Mouse (Mus musculus) hindbrain, embryonic 10.5 days (tissue): ENCODE results near the gene Gria1. TPM values are rescaled to one million over a fixed set of nuclear protein-coding genes. Genes with fewer than 3 reads are reported as not detected.

Experiments
- DNase-seq: peaks from one replicate; pipeline ENCODE4 v3.0.0-alpha.2; 2017; ENCODE audit warnings: low spot score
- H3K27ac ChIP-seq: fragments of 300-500 bp; sonication (generic); 2 replicates; pipeline ENCODE4 v1.5.1; 2016; ENCODE audit warnings: mild to moderate bottlenecking, moderate library complexity
- H3K27me3 ChIP-seq: fragments of 300-500 bp; sonication (generic); 2 replicates; pipeline ENCODE4 v1.6.1; 2016; ENCODE audit warnings: mild to moderate bottlenecking; ENCODE audit not compliant: poor library complexity, insufficient read depth, severe bottlenecking
- H3K36me3 ChIP-seq: fragments of 300-500 bp; sonication (generic); 2 replicates; pipeline ENCODE4 v1.6.1; 2016; ENCODE audit warnings: mild to moderate bottlenecking, moderate library complexity
- H3K4me1 ChIP-seq: fragments of 300-500 bp; sonication (generic); replicated peaks from 2 replicates; pipeline ENCODE4 v1.6.1; 2016; ENCODE audit warnings: mild to moderate bottlenecking
- H3K4me3 ChIP-seq: fragments of 300-500 bp; sonication (generic); 2 replicates; pipeline ENCODE4 v1.5.1; 2016; ENCODE audit warnings: mild to moderate bottlenecking, moderate library complexity
- H3K9me3 ChIP-seq: fragments of 300-500 bp; sonication (generic); 2 replicates; pipeline ENCODE4 v1.6.1; 2016; ENCODE audit warnings: mild to moderate bottlenecking, moderate library complexity
- WGBS: fragments of 180-500 bp; shearing (Covaris S2); methylation state at CpG from one replicate; pipeline ENCODE4 v1.1.7; 2016; 5-methylcytosine and 5-hydroxymethylcytosine counted together
- polyA plus RNA-seq: library from polyadenylated mRNA; unstranded; fragments of >200 nt; fragmentation: Nextera tagmentation; extraction: Ambion mirVana; gene quantifications from 2 replicates; pipeline ENCODE4 v1.2.1, GENCODE M21; 2016

Gene Gria1
- 1.00 and 1.8 TPM in 2 replicates for polyA plus RNA-seq

- H3K36me3 ChIP-seq, result no peaks in the 10 kb centered on the region
- 18% methylated on average over 6 of the region's 6 CpGs for WGBS
- H3K4me1 ChIP-seq, result peaks cover 29% of the 10 kb centered on the region
- H3K9me3 ChIP-seq, result no peaks in the 10 kb centered on the region
- no peak for DNase-seq
- peak within 1 kb of the TSS; percentile 29 for H3K27ac ChIP-seq
- H3K4me3 ChIP-seq, result peak within 1 kb of the TSS; percentile 44
- peaks cover 38% of the 10 kb centered on the region for H3K27me3 ChIP-seq
Measured at GRCm38 (mm10) chr11:57011024-57011690, at the start of gene Gria1. Gria1 (plus strand) TSS chr11:57011387.

DNA sequence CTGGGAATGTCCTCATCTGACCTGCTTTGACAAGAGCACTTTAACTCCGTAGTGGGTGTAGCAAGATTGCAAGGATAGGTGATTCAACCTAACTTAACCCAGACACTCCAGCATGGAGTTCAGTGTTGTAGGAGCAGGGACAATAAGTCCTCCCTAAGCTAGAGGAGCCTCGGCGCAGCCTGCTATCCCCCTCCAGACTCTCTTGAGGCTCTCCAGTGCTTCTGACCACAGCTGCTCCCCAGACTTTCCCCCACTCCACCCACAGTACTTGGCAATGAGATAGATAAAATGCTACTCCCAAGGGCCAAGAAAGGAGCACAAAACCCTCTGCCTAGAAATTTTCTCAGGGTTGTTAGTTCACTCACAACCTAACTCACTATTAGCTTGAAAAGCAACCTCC lies 49.4 kb upstream of the Gria1 start:
- Histone ChIP-seq H3K36me3 (no peaks in the 10 kb centered on the region), H3K4me3 (no peak overlapping the region), H3K9me3 (no peaks in the 10 kb centered on the region), H3K27me3 (no peaks in the 10 kb centered on the region), H3K4me1 (no peaks in the 10 kb centered on the region), H3K27ac (no peak overlapping the region)
- DNase-seq, result no peak
- 91% methylated on average over 3 of the region's 3 CpGs for WGBS

DNA sequence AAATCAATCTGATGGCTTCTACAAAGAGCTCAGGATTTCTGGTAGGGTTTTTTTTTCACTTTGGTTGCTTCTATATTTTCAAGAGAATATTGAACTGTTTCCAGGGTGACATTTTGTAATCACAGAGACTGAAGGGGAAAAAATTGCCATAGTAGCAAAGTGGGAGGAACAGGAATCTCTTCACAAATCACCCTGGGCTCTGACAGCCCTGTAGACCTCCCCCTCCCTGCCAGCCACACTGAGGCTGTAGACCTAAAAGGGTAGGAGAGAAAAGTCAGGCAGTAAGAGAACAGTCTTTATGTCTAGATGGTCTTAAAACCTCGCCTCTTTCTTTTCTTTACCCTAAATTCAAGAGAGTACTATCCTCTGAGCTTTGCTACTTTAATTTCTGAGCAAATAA lies 38.4 kb upstream of the Gria1 start:
- WGBS, result 45% methylated on average over 1 of the region's 1 CpGs

DNA sequence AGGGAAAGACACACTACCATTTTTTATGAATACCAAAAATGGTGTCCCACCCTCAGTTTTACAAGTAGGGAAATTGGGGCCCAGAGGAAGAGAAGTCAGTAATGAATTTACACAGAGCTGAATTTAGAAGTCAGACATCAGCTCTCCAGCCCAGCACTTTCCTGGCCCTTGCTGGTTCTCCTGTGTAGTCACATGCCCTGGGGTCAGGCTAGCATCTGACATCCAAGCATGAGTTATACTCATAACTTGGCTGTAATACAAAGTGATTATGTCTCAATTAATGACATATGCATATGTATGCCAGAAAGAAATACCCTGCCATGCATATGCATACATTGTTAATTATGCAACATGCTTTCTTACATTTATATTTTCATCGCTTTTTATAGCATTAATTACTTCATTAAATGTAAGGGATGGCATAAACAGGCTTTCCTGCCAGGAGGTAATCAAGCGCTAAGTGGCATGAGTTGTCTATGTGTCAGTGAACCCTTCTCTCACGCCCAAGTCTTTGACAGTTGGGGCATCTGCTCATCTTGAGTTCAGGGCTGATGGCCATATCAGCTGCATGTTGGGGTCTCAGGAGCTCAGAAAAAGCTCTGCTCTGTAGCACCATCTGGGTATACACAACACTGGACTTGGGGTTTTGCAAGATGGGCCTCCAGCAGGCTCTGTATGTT lies 26.7 kb upstream of the Gria1 start:
- DNase-seq, result no peak
- Histone ChIP-seq H3K27me3 (no peaks in the 10 kb centered on the region), H3K36me3 (no peaks in the 10 kb centered on the region), H3K9me3 (0 out of 2 replicates have a peak, but pooled peaks cover 4% of the 10 kb centered on the region), H3K4me3 (no peak overlapping the region), H3K4me1 (no peaks in the 10 kb centered on the region), H3K27ac (no peak overlapping the region)
- WGBS, result 93% methylated on average over 3 of the region's 3 CpGs

More for the DNA sequence above, 38.4 kb upstream of the Gria1 start:
- Histone ChIP-seq H3K4me3 (no peak overlapping the region), H3K4me1 (peaks cover 14% of the 10 kb centered on the region), H3K9me3 (no peaks in the 10 kb centered on the region), H3K27me3 (no peaks in the 10 kb centered on the region), H3K27ac (peak overlapping the region; percentile 35; the same call in 1 of the 2 replicates), H3K36me3 (no peaks in the 10 kb centered on the region)
- DNase-seq, result no peak

GRCm38 (mm10) chr11:56985457-56985856 lies 25.7 kb upstream of the Gria1 start:
- H3K27me3 ChIP-seq, result no peaks in the 10 kb centered on the region
- no peak overlapping the region for H3K27ac ChIP-seq
- no peak for DNase-seq
- H3K36me3 ChIP-seq, result no peaks in the 10 kb centered on the region
- H3K4me1 ChIP-seq, result no peaks in the 10 kb centered on the region
- H3K4me3 ChIP-seq, result no peak overlapping the region
- WGBS, result 89% methylated on average over 4 of the region's 4 CpGs
- no peaks in the 10 kb centered on the region for H3K9me3 ChIP-seq

- Histone ChIP-seq H3K27ac (no peak overlapping the region), H3K4me3 (no peak overlapping the region), H3K9me3 (no peaks in the 10 kb centered on the region), H3K36me3 (no peaks in the 10 kb centered on the region), H3K4me1 (peaks cover 6% of the 10 kb centered on the region), H3K27me3 (no peaks in the 10 kb centered on the region)
- DNase-seq, result no peak
- WGBS, result 73% methylated on average over 3 of the region's 3 CpGs
Measured at GRCm38 (mm10) chr11:56999601-57000001, 11.6 kb upstream of the Gria1 start.

DNA sequence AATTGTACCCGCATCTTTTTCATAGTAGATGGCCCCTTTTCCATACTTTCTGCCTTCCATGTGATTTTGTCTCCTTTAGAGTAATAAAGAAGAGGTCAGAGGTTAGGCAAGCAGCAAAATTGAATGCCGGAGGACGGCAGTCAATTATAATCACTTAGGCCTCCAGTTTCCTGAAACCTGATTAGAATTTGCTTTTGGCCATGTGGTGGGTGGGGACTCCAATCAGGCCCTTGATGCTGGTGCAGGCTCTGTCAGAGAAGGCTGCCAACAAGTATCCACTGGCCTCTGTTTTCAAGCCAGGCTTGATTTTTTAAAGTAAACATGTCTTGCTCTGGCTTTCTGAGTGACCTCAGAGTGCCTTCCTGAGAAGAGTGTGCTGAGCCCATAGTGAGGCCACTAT lies 6.6 kb upstream of the Gria1 start:
- DNase-seq, result no peak

DNA sequence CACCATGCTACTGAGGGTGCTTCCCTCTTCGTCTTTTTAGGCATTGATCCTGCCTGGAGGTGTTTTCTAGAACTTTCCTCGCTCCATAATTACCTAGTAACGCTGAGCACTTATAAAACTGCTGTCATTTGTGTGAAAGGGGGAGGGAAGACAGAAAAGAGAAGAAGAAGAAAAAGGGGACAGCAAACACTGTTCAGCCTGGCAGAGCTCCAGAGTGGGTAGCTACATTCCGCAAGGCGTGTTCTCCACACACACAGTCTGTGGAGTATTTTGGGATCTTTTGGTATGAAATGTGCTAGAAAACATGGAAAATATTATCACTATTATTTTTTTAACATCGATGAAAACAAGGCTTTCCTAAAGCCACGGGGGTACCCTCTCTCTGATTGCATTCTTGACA lies 5.8 kb upstream of the Gria1 start:
- peaks cover 6% of the 10 kb centered on the region for H3K27me3 ChIP-seq
- no peak overlapping the region for H3K4me3 ChIP-seq
- 85% methylated on average over 7 of the region's 7 CpGs for WGBS
- no peak overlapping the region for H3K27ac ChIP-seq
- H3K4me1 ChIP-seq, result peaks cover 19% of the 10 kb centered on the region
- H3K36me3 ChIP-seq, result no peaks in the 10 kb centered on the region
- DNase-seq, result no peak
- H3K9me3 ChIP-seq, result no peaks in the 10 kb centered on the region

More for the DNA sequence above, 6.6 kb upstream of the Gria1 start:
- Histone ChIP-seq H3K4me1 (peaks cover 19% of the 10 kb centered on the region), H3K9me3 (no peaks in the 10 kb centered on the region), H3K4me3 (no peak overlapping the region), H3K36me3 (no peaks in the 10 kb centered on the region), H3K27ac (no peak overlapping the region), H3K27me3 (peaks cover under 1% of the 10 kb centered on the region; the same call in 1 of the 2 replicates)
- WGBS, result 33% methylated on average over 3 of the region's 3 CpGs

DNA sequence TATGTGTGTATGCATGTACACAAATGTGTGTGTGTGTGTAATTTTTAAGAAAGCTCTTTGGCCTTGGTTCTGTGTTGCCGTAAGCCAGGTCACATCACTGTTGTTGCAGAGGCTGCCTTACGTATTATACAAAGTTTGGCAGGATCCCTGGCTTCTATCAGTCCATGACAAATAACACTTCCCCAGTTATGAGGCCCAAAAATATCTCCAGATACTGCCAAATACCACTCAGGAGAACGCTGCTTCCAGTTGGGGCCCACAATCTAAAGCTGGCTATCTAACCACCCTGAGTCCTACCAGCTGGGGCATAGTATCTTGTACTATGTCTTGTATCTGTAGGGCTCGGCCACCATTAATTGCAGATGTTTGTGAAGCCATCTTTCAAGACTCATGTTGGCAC lies 3.4 kb upstream of the Gria1 start:
- 91% methylated on average over 4 of the region's 4 CpGs for WGBS
- DNase-seq, result no peak
- Histone ChIP-seq H3K27me3 (peaks cover 30% of the 10 kb centered on the region), H3K9me3 (no peaks in the 10 kb centered on the region), H3K4me1 (peaks cover 38% of the 10 kb centered on the region), H3K36me3 (no peaks in the 10 kb centered on the region), H3K27ac (no peak overlapping the region), H3K4me3 (no peak overlapping the region)

DNA sequence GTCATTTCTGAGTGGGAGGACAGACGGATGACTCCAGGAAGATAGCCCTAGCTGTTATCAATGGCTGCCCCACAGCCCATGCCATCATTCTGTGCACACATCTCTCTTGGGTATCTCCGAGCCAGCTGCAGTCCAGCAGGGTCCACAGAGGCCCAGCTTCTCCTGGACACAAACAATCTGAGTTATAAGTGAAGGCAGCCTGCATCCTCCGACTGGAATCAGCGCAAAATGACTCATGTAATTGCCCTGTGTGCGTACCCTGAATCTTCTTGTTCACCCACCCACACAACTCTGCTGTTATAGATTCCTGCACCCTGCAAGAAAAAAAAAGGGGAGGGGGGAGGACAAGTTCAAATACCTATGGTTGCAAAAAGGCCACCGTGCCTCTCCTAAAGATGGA lies 576 bp upstream of the Gria1 start:
- WGBS, result 76% methylated on average over 6 of the region's 6 CpGs
- Histone ChIP-seq H3K9me3 (no peaks in the 10 kb centered on the region), H3K4me1 (peaks cover 29% of the 10 kb centered on the region), H3K27me3 (peaks cover 38% of the 10 kb centered on the region), H3K4me3 (no peak overlapping the region), H3K36me3 (no peaks in the 10 kb centered on the region), H3K27ac (no peak overlapping the region)
- DNase-seq, result no peak

- no peaks in the 10 kb centered on the region for H3K9me3 ChIP-seq
- H3K27me3 ChIP-seq, result peaks cover 38% of the 10 kb centered on the region
- WGBS, result 3% methylated on average over 11 of the region's 11 CpGs
- H3K36me3 ChIP-seq, result no peaks in the 10 kb centered on the region
- peak overlapping the region; percentile 29 for H3K27ac ChIP-seq
- H3K4me3 ChIP-seq, result peak overlapping the region; percentile 44
- peaks cover 29% of the 10 kb centered on the region for H3K4me1 ChIP-seq
- DNase-seq, result peak; percentile 15
Measured at GRCm38 (mm10) chr11:57011691-57012039, 478 bp downstream of the Gria1 start.

- no peaks in the 10 kb centered on the region for H3K36me3 ChIP-seq
- H3K4me1 ChIP-seq, result peaks cover 29% of the 10 kb centered on the region
- peak overlapping the region; percentile 44 for H3K4me3 ChIP-seq
- 40% methylated on average over 13 of the region's 13 CpGs for WGBS
- DNase-seq, result no peak
- H3K27me3 ChIP-seq, result peaks cover 38% of the 10 kb centered on the region
- H3K9me3 ChIP-seq, result no peaks in the 10 kb centered on the region
- H3K27ac ChIP-seq, result no peak overlapping the region
Measured at GRCm38 (mm10) chr11:57012287-57012921, 1.2 kb downstream of the Gria1 start.
